Mouse (Mus musculus): ENCODE data around the gene 1700011L22Rik. TPM values are rescaled to one million over a fixed set of nuclear protein-coding genes. Genes with fewer than 3 reads are reported as not detected.

1700011L22Rik gene
- polyA plus RNA-seq, 1 experiment from 2014 or later, result not detected

DNA sequence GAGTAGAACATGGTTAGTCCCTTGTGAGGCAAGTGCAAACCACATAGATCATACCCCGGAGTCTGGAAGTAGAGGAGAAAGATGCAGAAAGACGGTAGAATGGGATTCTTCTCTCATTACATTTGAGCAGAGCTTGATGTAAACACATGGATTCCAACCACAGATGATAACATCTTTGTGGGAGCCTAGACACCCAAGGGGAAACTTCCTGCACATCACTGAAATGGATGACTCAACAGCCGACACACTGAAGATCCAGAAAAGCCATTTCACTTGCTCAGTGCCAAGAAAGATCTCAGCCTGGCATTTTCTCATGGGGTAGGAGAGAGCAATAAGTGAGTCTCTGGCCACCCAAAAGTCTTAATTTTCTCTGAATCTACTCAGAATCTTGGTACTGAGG lies 20.5 kb downstream of the 1700011L22Rik start:
- Histone ChIP-seq H3K9ac (replicated peaks) (no peak overlapping the region), H3K9me3 (no peaks in the 10 kb centered on the region), H3K4me2 (replicated peaks) (no peak overlapping the region), H3K4me3 (no peak overlapping the region), H3K4me1 (no peaks in the 10 kb centered on the region), H3K27ac (replicated peaks) (no peak overlapping the region), H3K36me3 (no peaks in the 10 kb centered on the region), H3K27me3 (no peaks in the 10 kb centered on the region)
- WGBS, result 92% methylated on average over 3 of the region's 3 CpGs
- ATAC-seq (replicated peaks), result no peak

DNA sequence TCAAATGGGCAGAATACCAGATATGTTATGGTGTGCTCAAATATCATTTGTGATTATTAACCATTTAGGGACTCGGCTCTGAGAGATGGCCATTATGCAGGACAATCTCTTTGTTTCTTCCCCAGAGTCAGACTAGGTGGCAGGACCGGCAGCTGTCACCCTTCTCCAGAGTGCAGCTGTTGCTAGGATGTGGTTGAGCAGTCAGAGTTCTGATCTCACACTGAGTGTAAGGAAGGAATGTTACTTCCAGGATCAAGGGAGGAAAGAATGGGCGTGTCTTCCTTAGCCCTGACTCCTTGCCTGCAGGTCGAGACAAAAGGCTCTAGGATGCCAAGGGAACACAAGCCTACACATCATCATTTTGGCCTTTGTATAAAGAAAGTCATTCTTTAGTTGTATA lies 21.2 kb downstream of the 1700011L22Rik start:
- Histone ChIP-seq H3K9ac (replicated peaks) (no peak overlapping the region), H3K27me3 (no peaks in the 10 kb centered on the region), H3K4me1 (0 out of 2 replicates have a peak, but pooled peaks cover 5% of the 10 kb centered on the region), H3K4me2 (replicated peaks) (no peak overlapping the region), H3K9me3 (no peaks in the 10 kb centered on the region), H3K36me3 (no peaks in the 10 kb centered on the region), H3K27ac (replicated peaks) (no peak overlapping the region), H3K4me3 (no peak overlapping the region)
- 83% methylated on average over 4 of the region's 4 CpGs for WGBS
- no peak for ATAC-seq (replicated peaks)

DNA sequence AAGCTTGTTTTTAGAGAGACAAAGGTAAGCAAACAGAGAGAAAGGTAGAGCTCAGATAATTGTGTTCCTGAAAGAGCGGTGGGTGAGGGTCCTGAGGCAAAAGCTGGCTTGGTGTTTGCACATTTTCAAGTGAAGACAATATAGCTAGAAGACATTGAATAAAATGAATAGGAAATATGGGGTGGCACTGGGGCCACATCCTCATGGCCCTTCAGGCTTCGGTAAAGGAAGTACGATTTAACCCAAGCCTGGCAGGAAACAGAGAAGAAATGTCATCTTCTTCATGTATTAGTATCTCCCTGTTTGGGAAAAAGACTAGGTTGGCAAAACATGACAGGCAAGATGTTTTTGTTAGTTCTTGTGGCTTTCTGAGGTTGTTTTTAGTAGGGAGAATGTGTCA lies 22.3 kb downstream of the 1700011L22Rik start:
- H3K27ac ChIP-seq (replicated peaks), result no peak overlapping the region
- WGBS, result 96% methylated on average over 3 of the region's 3 CpGs
- H3K4me2 ChIP-seq (replicated peaks), result no peak overlapping the region
- ATAC-seq (replicated peaks), result no peak
- no peaks in the 10 kb centered on the region for H3K36me3 ChIP-seq
- no peak overlapping the region for H3K4me3 ChIP-seq
- no peak overlapping the region for H3K9ac ChIP-seq (replicated peaks)
- H3K9me3 ChIP-seq, result no peaks in the 10 kb centered on the region
- 0 out of 2 replicates have a peak, but pooled peaks cover 5% of the 10 kb centered on the region for H3K4me1 ChIP-seq
- no peaks in the 10 kb centered on the region for H3K27me3 ChIP-seq

DNA sequence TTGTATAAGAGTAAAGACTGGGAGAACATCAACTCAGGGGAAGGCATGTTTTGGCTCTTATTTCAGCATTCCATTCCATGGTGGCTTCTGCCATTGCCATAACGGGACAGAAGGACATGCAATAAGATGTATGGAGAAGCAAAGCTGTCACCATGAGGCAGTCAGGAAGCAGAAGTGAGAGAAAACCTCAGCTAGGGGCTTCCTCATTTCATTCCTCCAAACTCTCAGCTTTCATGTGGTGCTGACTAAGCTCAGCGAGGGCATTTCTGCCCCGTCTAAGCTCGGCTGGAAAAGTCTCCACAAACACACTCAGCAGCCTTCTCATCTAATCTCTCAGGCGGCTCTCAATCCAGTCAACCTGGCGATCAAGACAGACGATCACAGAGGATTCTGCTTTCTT lies 22.8 kb downstream of the 1700011L22Rik start:
- H3K4me3 ChIP-seq, result no peak overlapping the region
- 90% methylated on average over 7 of the region's 7 CpGs for WGBS
- H3K36me3 ChIP-seq, result no peaks in the 10 kb centered on the region
- H3K27me3 ChIP-seq, result no peaks in the 10 kb centered on the region
- H3K4me1 ChIP-seq, result 0 out of 2 replicates have a peak, but pooled peaks cover 5% of the 10 kb centered on the region
- no peak overlapping the region for H3K27ac ChIP-seq (replicated peaks)
- ATAC-seq (replicated peaks), result no peak
- H3K4me2 ChIP-seq (replicated peaks), result no peak overlapping the region
- H3K9ac ChIP-seq (replicated peaks), result no peak overlapping the region
- no peaks in the 10 kb centered on the region for H3K9me3 ChIP-seq

DNA sequence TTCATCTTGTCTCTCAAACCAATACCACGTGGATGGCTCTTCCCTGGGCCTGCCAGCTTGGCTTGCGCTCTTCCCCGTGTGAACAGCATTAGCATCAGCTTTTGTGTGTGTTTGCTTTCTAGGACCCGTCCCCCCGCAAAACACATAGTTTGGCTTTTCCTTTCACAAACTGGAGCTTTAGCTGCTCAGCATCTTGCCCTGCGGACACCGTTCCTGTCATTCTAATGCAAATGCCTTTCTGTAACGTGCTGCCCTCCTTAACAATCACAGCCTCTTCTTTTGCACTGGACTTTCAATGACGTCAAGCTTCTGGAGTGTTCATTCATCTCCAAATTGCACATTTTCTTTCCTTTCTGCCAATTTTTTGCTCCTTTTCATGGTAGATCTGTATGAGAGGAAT lies 24.0 kb downstream of the 1700011L22Rik start:
- H3K4me2 ChIP-seq (replicated peaks), result no peak overlapping the region
- H3K4me1 ChIP-seq, result 0 out of 2 replicates have a peak, but pooled peaks cover 5% of the 10 kb centered on the region
- H3K27me3 ChIP-seq, result no peaks in the 10 kb centered on the region
- H3K4me3 ChIP-seq, result no peak overlapping the region
- no peaks in the 10 kb centered on the region for H3K9me3 ChIP-seq
- 16% methylated on average over 9 of the region's 9 CpGs for WGBS
- ATAC-seq (replicated peaks), result no peak; the same call in 1 of the 2 replicates
- H3K9ac ChIP-seq (replicated peaks), result no peak overlapping the region
- H3K36me3 ChIP-seq, result no peaks in the 10 kb centered on the region
- no peak overlapping the region for H3K27ac ChIP-seq (replicated peaks)

DNA sequence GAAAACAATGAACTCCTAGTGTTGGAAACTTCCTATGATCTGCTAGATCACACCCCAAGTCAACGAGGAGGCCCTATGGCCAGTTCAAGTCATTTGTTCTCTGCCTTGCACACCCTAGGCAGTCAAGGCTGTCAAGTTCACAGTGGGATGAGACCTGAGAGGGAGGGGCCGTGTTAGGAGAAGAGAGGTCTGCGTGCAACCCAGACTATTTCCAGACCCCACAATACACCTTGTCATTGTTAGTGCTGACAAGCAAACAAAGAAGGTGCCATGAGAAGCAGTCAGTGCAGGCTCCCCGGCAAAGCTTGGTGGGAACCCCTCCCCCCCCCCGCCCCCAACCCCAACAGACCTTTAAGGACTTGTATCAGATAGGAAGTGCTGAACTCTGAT lies 25.6 kb downstream of the 1700011L22Rik start:
- no peak overlapping the region for H3K4me2 ChIP-seq (replicated peaks)

DNA sequence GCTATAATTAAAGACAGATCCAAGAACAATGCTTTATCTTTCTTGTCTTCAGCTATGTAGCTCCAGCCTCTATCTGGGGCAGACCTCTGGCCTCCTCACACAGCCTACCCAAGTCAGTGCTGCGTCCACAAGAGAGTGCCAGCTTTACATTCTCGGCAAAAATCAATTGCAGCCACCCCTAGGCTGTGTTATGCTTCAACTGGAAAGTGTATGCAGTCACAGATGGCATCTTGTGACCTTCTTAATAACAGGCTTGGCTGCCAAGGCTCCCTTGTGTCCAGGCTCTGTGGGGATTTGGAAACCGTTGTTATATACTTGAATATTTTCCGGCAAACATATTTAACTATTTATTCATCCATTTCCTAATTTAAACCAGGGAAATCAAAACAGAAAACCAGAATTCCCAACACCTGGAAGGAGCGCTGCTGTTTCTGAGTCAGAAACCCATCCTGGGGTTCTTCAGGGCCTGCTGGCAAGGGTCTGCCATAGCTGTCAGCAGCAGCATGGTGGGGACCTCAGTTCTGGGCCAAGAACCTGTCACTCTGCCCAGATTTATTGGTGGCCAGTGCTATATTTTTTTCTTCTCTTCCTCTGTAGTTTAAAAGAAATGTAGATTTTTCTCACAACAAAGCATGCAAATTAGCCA lies 26.1 kb downstream of the 1700011L22Rik start:
- Histone ChIP-seq H3K36me3 (no peaks in the 10 kb centered on the region), H3K27me3 (no peaks in the 10 kb centered on the region), H3K4me3 (no peak overlapping the region), H3K4me1 (0 out of 2 replicates have a peak, but pooled peaks cover 5% of the 10 kb centered on the region), H3K9me3 (no peaks in the 10 kb centered on the region), H3K9ac (replicated peaks) (no peak overlapping the region), H3K4me2 (replicated peaks) (no peak overlapping the region), H3K27ac (replicated peaks) (no peak overlapping the region)
- WGBS, result 66% methylated on average over 5 of the region's 5 CpGs
- ATAC-seq (replicated peaks), result peak; percentile 32; the same call in 1 of the 2 replicates

More for the DNA sequence above, 25.6 kb downstream of the 1700011L22Rik start:
- Histone ChIP-seq H3K9ac (replicated peaks) (no peak overlapping the region), H3K36me3 (no peaks in the 10 kb centered on the region), H3K4me1 (0 out of 2 replicates have a peak, but pooled peaks cover 5% of the 10 kb centered on the region), H3K4me3 (no peak overlapping the region), H3K9me3 (no peaks in the 10 kb centered on the region), H3K27me3 (no peaks in the 10 kb centered on the region), H3K27ac (replicated peaks) (no peak overlapping the region)
- WGBS, result 55% methylated on average over 5 of the region's 5 CpGs
- ATAC-seq (replicated peaks), result no peak

DNA sequence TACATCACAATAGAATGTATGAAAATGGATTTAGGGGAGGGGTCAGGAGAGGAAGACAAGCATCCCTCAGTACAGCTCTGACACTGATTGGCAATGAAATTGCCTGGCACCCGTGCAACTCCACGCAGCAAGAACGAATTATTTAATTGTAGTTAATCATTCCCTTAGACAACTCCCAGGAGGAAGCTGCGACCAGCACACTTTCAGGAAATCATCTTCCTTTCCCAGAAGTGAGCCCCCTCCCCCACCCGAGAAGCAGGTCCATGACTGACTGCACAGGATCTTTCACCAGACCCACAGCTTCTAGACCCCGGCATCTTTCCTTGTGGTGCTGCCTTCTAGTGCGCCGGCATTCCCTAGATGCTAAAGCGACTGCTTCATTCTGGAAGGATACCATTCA lies 36.7 kb downstream of the 1700011L22Rik start:
- H3K9me3 ChIP-seq, result no peaks in the 10 kb centered on the region
- no peaks in the 10 kb centered on the region for H3K36me3 ChIP-seq
- H3K27me3 ChIP-seq, result no peaks in the 10 kb centered on the region
- H3K4me3 ChIP-seq, result no peak overlapping the region
- no peak overlapping the region for H3K27ac ChIP-seq (replicated peaks)
- WGBS, result 65% methylated on average over 9 of the region's 9 CpGs
- no peak overlapping the region for H3K4me2 ChIP-seq (replicated peaks)
- H3K9ac ChIP-seq (replicated peaks), result no peak overlapping the region
- H3K4me1 ChIP-seq, result peaks cover 36% of the 10 kb centered on the region
- ATAC-seq (replicated peaks), result no peak

DNA sequence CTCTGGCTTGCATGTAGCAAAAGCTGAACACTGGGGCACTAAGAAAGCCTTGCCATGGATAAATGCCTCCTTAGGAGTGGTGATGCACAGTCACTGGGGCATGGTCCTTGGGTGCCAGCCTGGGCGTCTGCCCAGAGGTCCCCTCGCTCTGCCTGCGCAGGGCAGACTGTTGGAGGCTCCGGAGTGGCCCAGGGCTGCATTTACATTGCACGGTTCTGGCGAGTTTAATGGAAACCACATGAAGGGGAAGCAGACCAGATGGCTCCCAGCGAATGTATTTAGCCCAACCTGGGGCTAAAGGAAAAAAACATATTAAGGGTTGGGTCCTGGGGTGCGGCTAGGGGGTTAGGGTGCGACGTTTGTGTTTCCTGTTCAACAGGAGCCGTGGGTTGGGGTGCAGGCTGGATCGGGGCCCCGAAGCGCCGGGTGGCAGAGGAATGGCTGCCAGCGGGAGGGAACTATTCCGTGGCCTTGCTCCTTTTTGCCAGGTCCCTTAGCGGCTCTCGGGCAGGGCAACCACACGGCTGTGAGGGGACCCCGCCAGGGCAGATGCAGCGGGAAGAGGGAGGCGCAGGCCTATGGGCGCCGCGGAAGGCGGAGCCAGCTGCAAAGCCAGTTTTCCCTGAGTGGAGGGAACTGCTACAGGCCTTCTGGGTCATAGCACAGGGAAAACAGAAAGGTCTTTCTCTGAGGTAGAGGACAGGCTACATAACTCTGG lies 38.6 kb downstream of the 1700011L22Rik start:
- WGBS, result 6% methylated on average over 27 of the region's 27 CpGs

DNA sequence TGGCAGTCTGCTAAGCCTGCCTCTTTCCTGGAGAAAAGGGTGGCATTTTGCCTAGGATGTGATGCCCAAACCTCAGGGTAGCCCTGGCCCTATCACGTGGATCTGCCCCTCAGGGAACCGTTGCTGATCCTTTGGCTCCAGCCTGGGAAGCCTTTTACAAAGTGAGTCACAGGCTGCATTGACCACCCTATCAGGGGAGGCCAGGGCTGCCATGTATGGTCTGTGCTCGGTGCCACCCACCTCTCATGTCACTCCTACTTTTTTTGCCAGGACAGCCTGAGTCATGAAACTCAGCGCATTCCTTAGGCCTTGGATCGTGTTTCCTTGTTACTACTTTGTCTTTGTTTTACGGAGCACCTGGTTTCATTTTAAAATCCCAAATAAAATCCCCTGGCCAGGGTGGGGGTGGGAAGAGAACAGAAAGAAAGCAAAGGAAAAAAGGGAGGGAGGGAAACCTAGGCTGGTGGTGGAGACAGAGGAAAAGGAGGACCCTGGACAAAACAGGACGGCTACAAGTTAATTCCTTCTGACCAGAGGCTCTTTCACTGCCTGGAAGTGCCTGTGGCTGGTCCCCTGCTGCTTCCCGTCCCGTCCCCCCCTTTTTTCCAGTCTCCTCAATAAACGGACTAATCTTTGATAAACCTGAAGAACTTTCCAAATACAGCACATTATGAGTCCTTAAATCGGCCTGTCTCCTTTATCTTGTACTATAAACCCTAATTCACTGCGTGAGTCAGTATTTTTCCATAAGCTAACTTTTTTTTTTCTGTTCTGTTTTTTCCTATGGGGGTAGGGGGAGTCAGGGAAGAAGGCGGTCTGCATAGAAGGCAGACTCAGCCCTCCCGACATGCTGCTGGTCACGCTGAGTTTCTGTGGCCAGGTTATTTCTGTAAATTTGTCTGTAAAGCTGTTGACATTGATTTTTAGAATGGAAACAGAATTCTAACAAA lies 39.4 kb downstream of the 1700011L22Rik start:
- peak overlapping the region; percentile 49; the same call in 1 of the 2 replicates for H3K27ac ChIP-seq (replicated peaks)
- peak; percentile 62 for ATAC-seq (replicated peaks)

More for the DNA sequence above, 38.6 kb downstream of the 1700011L22Rik start:
- Histone ChIP-seq H3K9me3 (no peaks in the 10 kb centered on the region), H3K9ac (replicated peaks) (peak overlapping the region; percentile 47), H3K36me3 (no peaks in the 10 kb centered on the region), H3K4me3 (peak overlapping the region; percentile 41), H3K27ac (replicated peaks) (peak overlapping the region; percentile 49; the same call in 1 of the 2 replicates), H3K27me3 (no peaks in the 10 kb centered on the region), H3K4me1 (peaks cover 36% of the 10 kb centered on the region), H3K4me2 (replicated peaks) (peak overlapping the region; percentile 63)
- ATAC-seq (replicated peaks), result peak; percentile 81

DNA sequence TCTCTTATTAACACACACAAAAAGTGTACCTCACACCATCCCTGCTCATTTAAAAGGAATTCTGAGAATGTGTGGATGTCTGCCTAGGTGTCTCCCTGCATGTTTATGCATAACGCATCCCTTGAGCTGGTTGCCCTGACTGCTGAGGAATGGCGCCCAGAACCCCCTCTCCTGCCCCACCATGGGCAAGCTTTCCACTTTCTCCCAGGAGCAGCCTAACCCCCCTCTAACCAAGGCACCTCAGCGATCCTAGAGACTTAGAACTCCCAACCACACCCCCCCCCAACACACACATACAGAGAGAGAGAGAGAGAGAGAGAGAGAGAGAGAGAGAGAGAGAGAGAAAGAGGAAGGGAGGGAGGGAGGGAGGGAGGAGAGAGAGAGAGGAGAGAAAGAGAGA lies 40.2 kb downstream of the 1700011L22Rik start:
- no peak overlapping the region for H3K9ac ChIP-seq (replicated peaks)
- no peak overlapping the region for H3K27ac ChIP-seq (replicated peaks)
- peaks cover 36% of the 10 kb centered on the region for H3K4me1 ChIP-seq
- no peaks in the 10 kb centered on the region for H3K36me3 ChIP-seq
- H3K27me3 ChIP-seq, result no peaks in the 10 kb centered on the region
- no peak overlapping the region for H3K4me2 ChIP-seq (replicated peaks)
- no peak overlapping the region for H3K4me3 ChIP-seq
- no peaks in the 10 kb centered on the region for H3K9me3 ChIP-seq
- ATAC-seq (replicated peaks), result no peak
- WGBS, result 42% methylated on average over 3 of the region's 3 CpGs

More for the DNA sequence above, 39.4 kb downstream of the 1700011L22Rik start:
- Histone ChIP-seq H3K27me3 (no peaks in the 10 kb centered on the region), H3K9me3 (no peaks in the 10 kb centered on the region), H3K4me3 (peak overlapping the region; percentile 41), H3K36me3 (no peaks in the 10 kb centered on the region), H3K4me1 (peaks cover 36% of the 10 kb centered on the region), H3K9ac (replicated peaks) (peak overlapping the region; percentile 47; the same call in 1 of the 2 replicates), H3K4me2 (replicated peaks) (peak overlapping the region; percentile 63)
- WGBS, result 12% methylated on average over 15 of the region's 15 CpGs
